In the genomic region with DNA sequence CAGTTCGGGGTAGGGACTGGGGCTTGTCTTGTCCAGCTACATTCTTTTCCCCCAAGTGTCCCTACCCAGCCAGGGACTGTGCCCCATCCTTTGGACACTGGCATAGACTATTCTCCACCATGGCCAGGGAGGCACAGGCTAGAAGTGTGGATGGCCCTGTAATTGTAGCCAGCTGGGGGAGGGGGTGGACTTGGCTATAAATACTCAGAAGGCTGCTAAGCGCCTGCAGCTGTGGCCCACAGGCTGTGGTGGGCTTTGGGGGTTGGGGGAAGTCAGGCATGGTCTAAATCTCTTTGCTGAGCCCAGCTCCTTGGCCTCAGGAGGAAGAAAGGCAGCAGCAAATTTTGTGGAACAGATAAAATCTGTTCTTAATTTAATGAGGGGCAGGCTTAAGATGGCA, we compare ENCODE assay signal across 13 mouse cellular contexts. TPM values are rescaled to one million over a fixed set of nuclear protein-coding genes. Genes with fewer than 3 reads are reported as not detected.
DNase-seq lines count a peak whose midpoint lies in the region; ATAC-seq and TF ChIP-seq lines count a peak whose summit lies in the region.
"Had no signal": no experiment of that assay in that cellular context is flagged by ENCODE, and none has a peak within 500 bp of the region (broad histone marks: within the 10 kb centered on the region; RNA-seq: fewer than 3 reads in every experiment).

No protein-coding gene starts in this region.

- ATAC-seq in midbrain, embryonic 14.5 days (ENCODE audit: low FRiP score, low TSS enrichment), result no peak
- no peak for ATAC-seq in monocyte, adult 5-6 weeks (replicated peaks; ENCODE audit: insufficient number of reproducible peaks, low FRiP score, low TSS enrichment, poor library complexity, severe bottlenecking)
- no peak for ATAC-seq in erythroid progenitor cell, adult 5-6 weeks (replicated peaks; ENCODE audit: low FRiP score, poor library complexity, severe bottlenecking)
- ATAC-seq: forebrain, embryonic 13.5 days; Patski had no signal

- intact Hi-C loops in gastrocnemius, adult 2 months (cut with DNase I), result no loop called here

- H3K4me1 ChIP-seq in midbrain, embryonic 10.5 days, result peaks cover 90% of the 10 kb centered on the region
- H3K4me1 ChIP-seq in midbrain, embryonic 14.5 days (ENCODE audit: control insufficient read depth, insufficient read depth, low read length), result peaks cover 74% of the 10 kb centered on the region
- H3K4me1 ChIP-seq in limb, embryonic 10.5 days, result peaks cover 95% of the 10 kb centered on the region
- peaks cover 70% of the 10 kb centered on the region for H3K4me1 ChIP-seq in olfactory bulb, adult 2 months (ENCODE audit: control insufficient read depth, insufficient read depth, low read length)

- no peaks in the 10 kb centered on the region for H3K9me3 ChIP-seq in midbrain, embryonic 10.5 days (replicated peaks)
- no peaks in the 10 kb centered on the region for H3K9me3 ChIP-seq in midbrain, embryonic 14.5 days (ENCODE audit: control insufficient read depth, low read length)
- H3K9me3 ChIP-seq in limb, embryonic 10.5 days (replicated peaks), result no peaks in the 10 kb centered on the region
- H3K9me3 ChIP-seq: forebrain, embryonic 13.5 days had no signal

- TF ChIP-seq POLR2A in olfactory bulb, adult 2 months (IDR thresholded peaks at IDR 0.05; ENCODE audit: insufficient read depth, low read depth, low read length), result no peak

- H3K9ac ChIP-seq in midbrain, embryonic 14.5 days (replicated peaks; ENCODE audit: low read length), result no peak overlapping the region
- H3K9ac ChIP-seq: forebrain, embryonic 13.5 days had no signal

- peaks cover 20% of the 10 kb centered on the region for H3K36me3 ChIP-seq in midbrain, embryonic 10.5 days
- H3K36me3 ChIP-seq in midbrain, embryonic 14.5 days (ENCODE audit: control insufficient read depth, insufficient read depth, low read length), result peaks cover 4% of the 10 kb centered on the region; the same call in 1 of the 2 replicates
- H3K36me3 ChIP-seq in limb, embryonic 10.5 days, result peaks cover 9% of the 10 kb centered on the region

- H3K27me3 ChIP-seq in midbrain, embryonic 10.5 days (ENCODE audit: low read depth, poor library complexity, severe bottlenecking), result peaks cover 77% of the 10 kb centered on the region
- H3K27me3 ChIP-seq in midbrain, embryonic 14.5 days (ENCODE audit: control insufficient read depth, insufficient read depth, low read length), result no peaks in the 10 kb centered on the region
- H3K27me3 ChIP-seq in limb, embryonic 10.5 days (ENCODE audit: low read depth, poor library complexity, severe bottlenecking), result peaks cover 51% of the 10 kb centered on the region
- H3K27me3 ChIP-seq: Patski had no signal

- peak overlapping the region; percentile 53 for H3K27ac ChIP-seq in gastrocnemius, adult 2 months
- H3K27ac ChIP-seq in midbrain, embryonic 10.5 days (replicated peaks), result peak overlapping the region; percentile 25; the same call in 1 of the 2 replicates
- no peak overlapping the region for H3K27ac ChIP-seq in midbrain, embryonic 14.5 days (replicated peaks; ENCODE audit: low read depth, low read length)
- H3K27ac ChIP-seq in limb, embryonic 10.5 days, result peak overlapping the region; percentile 70
- H3K27ac ChIP-seq in olfactory bulb, adult 2 months (ENCODE audit: insufficient read depth, low read depth, low read length), result 0 out of 2 replicates have a peak overlapping the region, but pooled peaks have one; percentile 4
- H3K27ac ChIP-seq: forebrain, embryonic 13.5 days had no signal

- no peak overlapping the region for H3K4me2 ChIP-seq in midbrain, embryonic 14.5 days (ENCODE audit: low read length)
- H3K4me2 ChIP-seq: forebrain, embryonic 13.5 days had no signal

- no peak overlapping the region for H3K4me3 ChIP-seq in gastrocnemius, adult 2 months
- no peak overlapping the region for H3K4me3 ChIP-seq in midbrain, embryonic 10.5 days
- H3K4me3 ChIP-seq in midbrain, embryonic 14.5 days (replicated peaks; ENCODE audit: low read depth, low read length), result no peak overlapping the region
- peak overlapping the region; percentile 22 for H3K4me3 ChIP-seq in limb, embryonic 10.5 days
- H3K4me3 ChIP-seq in olfactory bulb, adult 2 months (ENCODE audit: insufficient read depth, low read depth, low read length), result no peak overlapping the region
- H3K4me3 ChIP-seq: forebrain, embryonic 13.5 days had no signal

- DNase-seq in gastrocnemius, adult 2 months, result peak; percentile 55
- no peak for DNase-seq in gastrocnemius, postnatal 10 days
- no peak for DNase-seq in midbrain, embryonic 10.5 days (ENCODE audit: low spot score)
- no peak for DNase-seq in midbrain, embryonic 14.5 days
- DNase-seq in limb, embryonic 10.5 days (ENCODE audit: low spot score), result peak; percentile 80
- DNase-seq: adrenal gland, postnatal 14 days; cerebellum, adult 11-12 months; right cerebral cortex, postnatal 25 days had no signal

- 67% methylated on average over 2 of the region's 2 CpGs for WGBS in midbrain, embryonic 10.5 days
- WGBS in midbrain, embryonic 14.5 days, result 57% methylated on average over 2 of the region's 2 CpGs
- WGBS in limb, embryonic 10.5 days, result 40% methylated on average over 2 of the region's 2 CpGs
- 65% methylated on average over 2 of the region's 2 CpGs for WGBS in olfactory bulb, adult 2 months

- TF ChIP-seq CTCF in gastrocnemius, adult 2 months (IDR thresholded peaks at IDR 0.05), result no peak
- TF ChIP-seq CTCF in olfactory bulb, adult 2 months (IDR thresholded peaks at IDR 0.05; ENCODE audit: insufficient read depth, low read depth, low read length), result no peak

RNA-seq across cellular contexts. Expression of a gene that starts 4.2 kb away (rescaled TPM):
- 10 to 100 TPM in 1 of 2 experiments, 1 to 10 TPM in 1; 9.1 to 11.9 TPM for total RNA-seq in gastrocnemius, adult 2 months (2021)
- 10 to 100 TPM; 12.9 to 14.5 TPM for total RNA-seq in gastrocnemius, postnatal 10 days (2021)
- 23.2 and 31.4 TPM in 2 replicates for polyA plus RNA-seq in midbrain, embryonic 10.5 days (2016; fragmentation: Nextera tagmentation; extraction: Ambion mirVana)
- 121 and 154 TPM in 2 replicates for polyA plus RNA-seq in midbrain, embryonic 14.5 days (2014; fragmentation: Nextera tagmentation; extraction: Ambion mirVana)
- polyA plus RNA-seq in limb, embryonic 10.5 days (2016; fragmentation: Nextera tagmentation; extraction: Ambion mirVana), result 21.0 and 24.2 TPM in 2 replicates
- not detected in 2 replicates for polyA plus RNA-seq in olfactory bulb, adult 2 months (2012; ENCODE audit: insufficient read depth, insufficient read length, low replicate concordance, missing spikeins)
- 0.49 to 0.75 TPM in 2 of 3 replicates, not detected in the other for total RNA-seq in monocyte, adult 5-6 weeks (2017)
- total RNA-seq in erythroid progenitor cell, adult 5-6 weeks (2015; ENCODE audit: low replicate concordance), result not detected in 2 replicates
- total RNA-seq in erythroid progenitor cell, adult 5-6 weeks (2017; ENCODE audit: low replicate concordance), result not detected in 2 replicates

Comparison
In these comparisons a context has a peak if more than half of its experiments do, and no peak if none do; other contexts are left out.
1. DNase-seq: peak in gastrocnemius, adult 2 months (single experiment) and limb, embryonic 10.5 days (single experiment); none in gastrocnemius, postnatal 10 days (single experiment), midbrain, embryonic 10.5 days (single experiment) and midbrain, embryonic 14.5 days (single experiment).